Mouse (Mus musculus): ENCODE data around the gene Mfsd12. TPM values are rescaled to one million over a fixed set of nuclear protein-coding genes. Genes with fewer than 3 reads are reported as not detected.

The Mfsd12 gene
- polyA plus RNA-seq, 1 experiment from 2014 or later = 13.6 TPM

GRCm38 (mm10) chr10:81389373-81389772, 32.1 kb downstream of the Mfsd12 start:
- Histone ChIP-seq H3K36me3 (peaks cover 37% of the 10 kb centered on the region), H3K4me1 (peaks cover 30% of the 10 kb centered on the region), H3K4me3 (no peak overlapping the region), H3K4me2 (replicated peaks) (no peak overlapping the region), H3K9ac (0 out of 2 replicates have a peak overlapping the region, but pooled peaks have one; percentile 8), H3K27ac (no peak overlapping the region), H3K9me3 (no peaks in the 10 kb centered on the region), H3K27me3 (no peaks in the 10 kb centered on the region)
- 64% methylated on average over 3 of the region's 3 CpGs for WGBS
- no peak for ATAC-seq (ENCODE audit: low FRiP score, low read depth)

- H3K9me3 ChIP-seq = no peaks in the 10 kb centered on the region
- H3K4me1 ChIP-seq = peaks cover 28% of the 10 kb centered on the region
- H3K9ac ChIP-seq = 0 out of 2 replicates have a peak overlapping the region, but pooled peaks have one; percentile 8
- H3K36me3 ChIP-seq = peaks cover 37% of the 10 kb centered on the region
- 61% methylated on average over 23 of the region's 23 CpGs for WGBS
- H3K27ac ChIP-seq = no peak overlapping the region
- H3K4me3 ChIP-seq = no peak overlapping the region
- H3K4me2 ChIP-seq (replicated peaks) = no peak overlapping the region
- ATAC-seq (ENCODE audit: low FRiP score, low read depth) = 0 out of 2 replicates have a peak, but pooled peaks have one; percentile 39
- H3K27me3 ChIP-seq = no peaks in the 10 kb centered on the region
These were observed 32.7 kb downstream of the Mfsd12 start for GRCm38 (mm10) chr10:81389801-81390677.

- Histone ChIP-seq H3K4me3 (no peak overlapping the region), H3K36me3 (peaks cover 37% of the 10 kb centered on the region), H3K4me1 (peaks cover 22% of the 10 kb centered on the region), H3K9me3 (no peaks in the 10 kb centered on the region), H3K27ac (no peak overlapping the region), H3K9ac (no peak overlapping the region), H3K4me2 (replicated peaks) (no peak overlapping the region), H3K27me3 (no peaks in the 10 kb centered on the region)
- no peak for ATAC-seq (ENCODE audit: low FRiP score, low read depth)
- 87% methylated on average over 13 of the region's 13 CpGs for WGBS
These were observed 33.3 kb downstream of the Mfsd12 start for GRCm38 (mm10) chr10:81390678-81390965.

- WGBS = 90% methylated on average over 6 of the region's 6 CpGs
- H3K36me3 ChIP-seq = peaks cover 27% of the 10 kb centered on the region
- no peak overlapping the region for H3K4me3 ChIP-seq
- no peak overlapping the region for H3K4me2 ChIP-seq (replicated peaks)
- no peaks in the 10 kb centered on the region for H3K27me3 ChIP-seq
- H3K9me3 ChIP-seq = no peaks in the 10 kb centered on the region
- no peak overlapping the region for H3K9ac ChIP-seq
- H3K4me1 ChIP-seq = peaks cover 20% of the 10 kb centered on the region
- no peak overlapping the region for H3K27ac ChIP-seq
- ATAC-seq (ENCODE audit: low FRiP score, low read depth) = no peak
These were observed 35.0 kb downstream of the Mfsd12 start for GRCm38 (mm10) chr10:81392270-81392669.

GRCm38 (mm10) chr10:81392781-81393185, 35.5 kb downstream of the Mfsd12 start, which contains the start of gene Smim24:
Gene Smim24 (plus strand): TSS chr10:81393051.
- ATAC-seq (ENCODE audit: low FRiP score, low read depth) = no peak
- Histone ChIP-seq H3K4me1 (peaks cover 20% of the 10 kb centered on the region), H3K4me2 (replicated peaks) (peak within 1 kb of the TSS; percentile 64), H3K27ac (peak within 1 kb of the TSS; percentile 67; the same call in 1 of the 2 replicates), H3K9ac (peak within 1 kb of the TSS; percentile 62), H3K27me3 (no peaks in the 10 kb centered on the region), H3K36me3 (peaks cover 27% of the 10 kb centered on the region), H3K9me3 (no peaks in the 10 kb centered on the region), H3K4me3 (peak within 1 kb of the TSS; percentile 36)
- 65% methylated on average over 14 of the region's 14 CpGs for WGBS

- 6% methylated on average over 19 of the region's 19 CpGs for WGBS
- H3K27me3 ChIP-seq = no peaks in the 10 kb centered on the region
These were observed 36.3 kb downstream of the Mfsd12 start for GRCm38 (mm10) chr10:81393456-81394063.

GRCm38 (mm10) chr10:81395127-81395526, 37.8 kb downstream of the Mfsd12 start:
- no peak for ATAC-seq (ENCODE audit: low FRiP score, low read depth)
- no peak overlapping the region for H3K4me2 ChIP-seq (replicated peaks)
- WGBS = 17% methylated on average over 5 of the region's 5 CpGs
- H3K4me3 ChIP-seq = no peak overlapping the region
- H3K9me3 ChIP-seq = no peaks in the 10 kb centered on the region
- H3K27me3 ChIP-seq = no peaks in the 10 kb centered on the region
- peaks cover 30% of the 10 kb centered on the region for H3K36me3 ChIP-seq
- no peak overlapping the region for H3K27ac ChIP-seq
- H3K4me1 ChIP-seq = peaks cover 28% of the 10 kb centered on the region
- no peak overlapping the region for H3K9ac ChIP-seq

More at GRCm38 (mm10) chr10:81393456-81394063, 36.3 kb downstream of the Mfsd12 start:
- H3K9me3 ChIP-seq = no peaks in the 10 kb centered on the region
- peak overlapping the region; percentile 67; the same call in 1 of the 2 replicates for H3K27ac ChIP-seq
- H3K4me3 ChIP-seq = peak overlapping the region; percentile 36
- H3K4me2 ChIP-seq (replicated peaks) = peak overlapping the region; percentile 64
- peaks cover 20% of the 10 kb centered on the region for H3K4me1 ChIP-seq
- H3K9ac ChIP-seq = peak overlapping the region; percentile 62
- H3K36me3 ChIP-seq = peaks cover 25% of the 10 kb centered on the region
- ATAC-seq (ENCODE audit: low FRiP score, low read depth) = no peak; the same call in 1 of the 2 replicates

- Histone ChIP-seq H3K9me3 (no peaks in the 10 kb centered on the region), H3K27me3 (no peaks in the 10 kb centered on the region), H3K4me1 (peaks cover 35% of the 10 kb centered on the region), H3K4me2 (replicated peaks) (no peak overlapping the region), H3K36me3 (peaks cover 38% of the 10 kb centered on the region), H3K9ac (no peak overlapping the region), H3K4me3 (no peak overlapping the region), H3K27ac (no peak overlapping the region; the same call in 1 of the 2 replicates)
- ATAC-seq (ENCODE audit: low FRiP score, low read depth) = no peak
- 78% methylated on average over 4 of the region's 4 CpGs for WGBS
These were observed 38.6 kb downstream of the Mfsd12 start for GRCm38 (mm10) chr10:81395865-81396264.

GRCm38 (mm10) chr10:81396749-81397148, 39.5 kb downstream of the Mfsd12 start:
- Histone ChIP-seq H3K9me3 (no peaks in the 10 kb centered on the region), H3K36me3 (peaks cover 39% of the 10 kb centered on the region), H3K4me1 (peaks cover 43% of the 10 kb centered on the region), H3K4me3 (no peak overlapping the region), H3K27ac (no peak overlapping the region; the same call in 1 of the 2 replicates), H3K9ac (peak overlapping the region; percentile 55), H3K4me2 (replicated peaks) (no peak overlapping the region), H3K27me3 (no peaks in the 10 kb centered on the region)
- no peak for ATAC-seq (ENCODE audit: low FRiP score, low read depth)
- WGBS = 75% methylated on average over 5 of the region's 5 CpGs

GRCm38 (mm10) chr10:81399296-81399695, 42.0 kb downstream of the Mfsd12 start:
- peaks cover 52% of the 10 kb centered on the region for H3K4me1 ChIP-seq
- WGBS = 53% methylated on average over 5 of the region's 5 CpGs
- no peaks in the 10 kb centered on the region for H3K27me3 ChIP-seq
- H3K36me3 ChIP-seq = peaks cover 50% of the 10 kb centered on the region
- H3K4me3 ChIP-seq = no peak overlapping the region
- H3K9me3 ChIP-seq = no peaks in the 10 kb centered on the region
- H3K9ac ChIP-seq = no peak overlapping the region
- no peak overlapping the region; the same call in 1 of the 2 replicates for H3K27ac ChIP-seq
- no peak for ATAC-seq (ENCODE audit: low FRiP score, low read depth)
- no peak overlapping the region for H3K4me2 ChIP-seq (replicated peaks)

GRCm38 (mm10) chr10:81399798-81400308, 42.6 kb downstream of the Mfsd12 start:
- peak overlapping the region; percentile 14; the same call in 1 of the 2 replicates for H3K9ac ChIP-seq
- H3K9me3 ChIP-seq = no peaks in the 10 kb centered on the region
- H3K4me1 ChIP-seq = peaks cover 56% of the 10 kb centered on the region
- H3K4me3 ChIP-seq = no peak overlapping the region
- peaks cover 56% of the 10 kb centered on the region for H3K36me3 ChIP-seq
- H3K4me2 ChIP-seq (replicated peaks) = peak overlapping the region; percentile 0; the same call in 1 of the 2 replicates
- no peak for ATAC-seq (ENCODE audit: low FRiP score, low read depth)
- no peaks in the 10 kb centered on the region for H3K27me3 ChIP-seq
- 78% methylated on average over 18 of the region's 18 CpGs for WGBS
- no peak overlapping the region for H3K27ac ChIP-seq
